Mouse (Mus musculus): ENCODE measurements around the gene Marc2. TPM values are rescaled to one million over a fixed set of nuclear protein-coding genes. Genes with fewer than 3 reads are reported as not detected.

Gene Marc2
- polyA plus RNA-seq, 1 experiment from 2014 or later = 110 TPM

MicroRNAs within 50 kb of the gene (microRNA counts, 519-probe panel; counts per million panel counts)
- microRNA mmu-miR-1981 = 3,558 counts per million, percentile 21 among the panel's probes with 10 or more counts

Small RNA genes within 50 kb of the gene (microRNA-seq; reads per million reads assigned to microRNA genes)
- 109 reads per million, percentile 54 among the genes with 10 or more reads in this experiment for gene Mir1981

Other genes with a start within 250 kb of the Marc2 start
- gene Hlx, start 113.8 kb downstream of the Marc2 start, polyA plus RNA-seq (2014; fragmentation: Nextera tagmentation; extraction: Ambion mirVana) = 2.2 and 2.7 TPM in 2 replicates
- not detected in 2 replicates for gene Marc1, start 35.1 kb downstream of the Marc2 start, polyA plus RNA-seq (2014; fragmentation: Nextera tagmentation; extraction: Ambion mirVana)
- 0.50 and 0.52 TPM in 2 replicates for gene C130074G19Rik, start 36.8 kb upstream of the Marc2 start, polyA plus RNA-seq (2014; fragmentation: Nextera tagmentation; extraction: Ambion mirVana)
- gene Mark1, start 153.1 kb upstream of the Marc2 start, polyA plus RNA-seq (2014; fragmentation: Nextera tagmentation; extraction: Ambion mirVana) = 5.3 and 5.8 TPM in 2 replicates